Mouse (Mus musculus): ENCODE measurements around the gene Arntl. TPM values are rescaled to one million over a fixed set of nuclear protein-coding genes. Genes with fewer than 3 reads are reported as not detected.

The Arntl gene
- polyA plus RNA-seq, 1 experiment from 2014 or later, result 5.3 TPM

GRCm38 (mm10) chr7:113295077-113295890, 88.0 kb downstream of the Arntl start:
- TF ChIP-seq CTCF (IDR thresholded peaks at IDR 0.05; ENCODE audit: low read depth), result no peak
- 33% methylated on average over 17 of the region's 17 CpGs for WGBS
- H3K36me3 ChIP-seq (ENCODE audit: control insufficient read depth, insufficient read depth), result peaks cover 45% of the 10 kb centered on the region
- H3K27me3 ChIP-seq (replicated peaks; ENCODE audit: control insufficient read depth, insufficient read depth, low read length), result no peaks in the 10 kb centered on the region
- no peaks in the 10 kb centered on the region for H3K9me3 ChIP-seq (ENCODE audit: control insufficient read depth)
- no peak overlapping the region for H3K4me3 ChIP-seq (ENCODE audit: low read depth, low read length)
- no peak overlapping the region; the same call in 1 of the 2 replicates for H3K4me2 ChIP-seq (replicated peaks; ENCODE audit: low read depth)
- no peak for ATAC-seq
- no peaks in the 10 kb centered on the region for H3K4me1 ChIP-seq (replicated peaks; ENCODE audit: control insufficient read depth, insufficient read depth, low read length)
- no peak overlapping the region for H3K9ac ChIP-seq (ENCODE audit: low read depth, low read length)
- H3K27ac ChIP-seq (ENCODE audit: low read depth, low read length), result no peak overlapping the region

GRCm38 (mm10) chr7:113297813-113298212, 90.5 kb downstream of the Arntl start:
- H3K4me3 ChIP-seq (ENCODE audit: low read depth, low read length), result no peak overlapping the region
- H3K27me3 ChIP-seq (replicated peaks; ENCODE audit: control insufficient read depth, insufficient read depth, low read length), result no peaks in the 10 kb centered on the region
- TF ChIP-seq CTCF (IDR thresholded peaks at IDR 0.05; ENCODE audit: low read depth), result no peak
- no peak overlapping the region for H3K9ac ChIP-seq (ENCODE audit: low read depth, low read length)
- H3K27ac ChIP-seq (ENCODE audit: low read depth, low read length), result no peak overlapping the region
- ATAC-seq, result no peak
- H3K4me1 ChIP-seq (replicated peaks; ENCODE audit: control insufficient read depth, insufficient read depth, low read length), result no peaks in the 10 kb centered on the region
- 84% methylated on average over 4 of the region's 4 CpGs for WGBS
- no peak overlapping the region for H3K4me2 ChIP-seq (replicated peaks; ENCODE audit: low read depth)
- no peaks in the 10 kb centered on the region for H3K9me3 ChIP-seq (ENCODE audit: control insufficient read depth)
- peaks cover 44% of the 10 kb centered on the region for H3K36me3 ChIP-seq (ENCODE audit: control insufficient read depth, insufficient read depth)

- Histone ChIP-seq H3K4me1 (replicated peaks; ENCODE audit: control insufficient read depth, insufficient read depth, low read length) (no peaks in the 10 kb centered on the region), H3K4me2 (replicated peaks; ENCODE audit: low read depth) (no peak overlapping the region), H3K27me3 (replicated peaks; ENCODE audit: control insufficient read depth, insufficient read depth, low read length) (no peaks in the 10 kb centered on the region), H3K9ac (ENCODE audit: low read depth, low read length) (no peak overlapping the region), H3K27ac (ENCODE audit: low read depth, low read length) (no peak overlapping the region), H3K36me3 (ENCODE audit: control insufficient read depth, insufficient read depth) (peaks cover 20% of the 10 kb centered on the region), H3K9me3 (ENCODE audit: control insufficient read depth) (no peaks in the 10 kb centered on the region), H3K4me3 (ENCODE audit: low read depth, low read length) (no peak overlapping the region)
- no peak for TF ChIP-seq CTCF (IDR thresholded peaks at IDR 0.05; ENCODE audit: low read depth)
- ATAC-seq, result no peak
- 73% methylated on average over 3 of the region's 3 CpGs for WGBS
Observed at GRCm38 (mm10) chr7:113310136-113310535, 102.9 kb downstream of the Arntl start.

- no peak; the same call in 1 of the 2 replicates for ATAC-seq
- H3K27ac ChIP-seq (ENCODE audit: low read depth, low read length), result no peak overlapping the region
- H3K27me3 ChIP-seq (replicated peaks; ENCODE audit: control insufficient read depth, insufficient read depth, low read length), result no peaks in the 10 kb centered on the region
- H3K4me2 ChIP-seq (replicated peaks; ENCODE audit: low read depth), result no peak overlapping the region
- H3K4me1 ChIP-seq (replicated peaks; ENCODE audit: control insufficient read depth, insufficient read depth, low read length), result no peaks in the 10 kb centered on the region
- peaks cover 12% of the 10 kb centered on the region; the same call in 1 of the 2 replicates for H3K36me3 ChIP-seq (ENCODE audit: control insufficient read depth, insufficient read depth)
- no peak overlapping the region for H3K4me3 ChIP-seq (ENCODE audit: low read depth, low read length)
- no peaks in the 10 kb centered on the region for H3K9me3 ChIP-seq (ENCODE audit: control insufficient read depth)
- peak; percentile 79 for TF ChIP-seq CTCF (IDR thresholded peaks at IDR 0.05; ENCODE audit: low read depth)
- no peak overlapping the region for H3K9ac ChIP-seq (ENCODE audit: low read depth, low read length)
- 9% methylated on average over 2 of the region's 2 CpGs for WGBS
Observed at GRCm38 (mm10) chr7:113311784-113312183, 104.5 kb downstream of the Arntl start.

GRCm38 (mm10) chr7:113320128-113320527, 112.9 kb downstream of the Arntl start:
- WGBS, result 41% methylated on average over 1 of the region's 1 CpGs
- no peak for ATAC-seq
- H3K4me2 ChIP-seq (replicated peaks; ENCODE audit: low read depth), result no peak overlapping the region
- H3K9me3 ChIP-seq (ENCODE audit: control insufficient read depth), result no peaks in the 10 kb centered on the region
- no peak overlapping the region for H3K4me3 ChIP-seq (ENCODE audit: low read depth, low read length)
- no peaks in the 10 kb centered on the region for H3K4me1 ChIP-seq (replicated peaks; ENCODE audit: control insufficient read depth, insufficient read depth, low read length)
- no peak for TF ChIP-seq CTCF (IDR thresholded peaks at IDR 0.05; ENCODE audit: low read depth)
- H3K9ac ChIP-seq (ENCODE audit: low read depth, low read length), result no peak overlapping the region
- no peak overlapping the region for H3K27ac ChIP-seq (ENCODE audit: low read depth, low read length)
- no peaks in the 10 kb centered on the region for H3K27me3 ChIP-seq (replicated peaks; ENCODE audit: control insufficient read depth, insufficient read depth, low read length)
- H3K36me3 ChIP-seq (ENCODE audit: control insufficient read depth, insufficient read depth), result no peaks in the 10 kb centered on the region

- H3K4me3 ChIP-seq (ENCODE audit: low read depth, low read length), result no peak overlapping the region
- no peak for TF ChIP-seq CTCF (IDR thresholded peaks at IDR 0.05; ENCODE audit: low read depth)
- no peaks in the 10 kb centered on the region for H3K36me3 ChIP-seq (ENCODE audit: control insufficient read depth, insufficient read depth)
- H3K9ac ChIP-seq (ENCODE audit: low read depth, low read length), result no peak overlapping the region
- no peak overlapping the region for H3K4me2 ChIP-seq (replicated peaks; ENCODE audit: low read depth)
- H3K27me3 ChIP-seq (replicated peaks; ENCODE audit: control insufficient read depth, insufficient read depth, low read length), result no peaks in the 10 kb centered on the region
- no peak overlapping the region for H3K27ac ChIP-seq (ENCODE audit: low read depth, low read length)
- ATAC-seq, result no peak
- no peaks in the 10 kb centered on the region for H3K9me3 ChIP-seq (ENCODE audit: control insufficient read depth)
- no peaks in the 10 kb centered on the region for H3K4me1 ChIP-seq (replicated peaks; ENCODE audit: control insufficient read depth, insufficient read depth, low read length)
Observed at GRCm38 (mm10) chr7:113334036-113334435, 126.8 kb downstream of the Arntl start.

Measured in intestine, postnatal 0 days (tissue).